Mouse (Mus musculus): ENCODE data around the gene Ank2. TPM values are rescaled to one million over a fixed set of nuclear protein-coding genes. Genes with fewer than 3 reads are reported as not detected.

Gene Ank2
- total RNA-seq, 1 experiment from 2014 or later = 57.0 TPM

Small RNA genes within 50 kb of the gene (microRNA-seq; reads per million reads assigned to microRNA genes)
- gene Gm44494 (0 reads per million in 2 experiments), gene Mir302a (6.4 to 48.4 reads per million in 2 experiments), gene Mir302b (7.1 to 46.0 reads per million in 2 experiments), gene Mir302c (0 to 5.5 reads per million in 2 experiments), gene Mir302d (11.4 to 69.0 reads per million in 2 experiments), gene Mir367 (0 reads per million in 2 experiments)

Other genes starting within 250 kb of the Ank2 start
- gene Larp7, start 54.0 kb upstream of the Ank2 start, total RNA-seq (2021) = 23.9 and 25.8 TPM in 2 replicates
- gene Zgrf1, start 54.1 kb upstream of the Ank2 start, total RNA-seq (2021) = 2.4 and 2.8 TPM in 2 replicates
- not detected in 2 replicates for gene Neurog2, start 133.8 kb upstream of the Ank2 start, total RNA-seq (2021)